Mouse (Mus musculus) midbrain, postnatal 0 days (tissue): ENCODE measurements around the gene Hormad1. TPM values are rescaled to one million over a fixed set of nuclear protein-coding genes. Genes with fewer than 3 reads are reported as not detected.

Experiments
- ATAC-seq: fragments of 200-750 bp; cut with Nextera tagmentation; 2 replicates; pipeline ENCODE4 v1.8.0; 2017; ENCODE audit warnings: moderate number of reproducible peaks, mild to moderate bottlenecking, moderate TSS enrichment, moderate library complexity; ENCODE audit not compliant: low FRiP score
- DNase-seq: peaks from one replicate; pipeline ENCODE4 v3.0.0-alpha.2; 2015; ENCODE audit warnings: low spot score
- H3K27ac ChIP-seq: fragments of 300-500 bp; sonication (generic); 2 replicates; pipeline ENCODE4 v1.5.1; 2014; ENCODE audit warnings: low read depth, mild to moderate bottlenecking, low read length, mixed read lengths
- H3K27me3 ChIP-seq: fragments of 300-500 bp; sonication (generic); 2 replicates; pipeline ENCODE4 v1.6.1; 2014; ENCODE audit warnings: low read length, control low read depth, mixed read lengths; ENCODE audit not compliant: insufficient read depth
- H3K36me3 ChIP-seq: fragments of 300-500 bp; sonication (generic); 2 replicates; pipeline ENCODE4 v1.6.1; 2014; ENCODE audit warnings: low read length, control low read depth, mixed read lengths; ENCODE audit not compliant: insufficient read depth
- H3K4me1 ChIP-seq: fragments of 300-500 bp; sonication (generic); 2 replicates; pipeline ENCODE4 v1.6.1; 2014; ENCODE audit warnings: mild to moderate bottlenecking, control low read depth, antibody characterized with exemption, low read length, mixed read lengths; ENCODE audit not compliant: insufficient read depth
- H3K4me2 ChIP-seq: fragments of 300-500 bp; sonication (generic); 2 replicates; pipeline ENCODE4 v1.6.1; 2014; ENCODE audit warnings: low read depth, mild to moderate bottlenecking, low read length, mixed read lengths; ENCODE audit not compliant: poor library complexity, severe bottlenecking
- H3K4me3 ChIP-seq: fragments of 300-500 bp; sonication (generic); 2 replicates; pipeline ENCODE4 v1.5.1; 2014; ENCODE audit warnings: low read depth, mild to moderate bottlenecking, low read length, moderate library complexity
- H3K9ac ChIP-seq: fragments of 300-500 bp; sonication (generic); replicated peaks from 2 replicates; pipeline ENCODE4 v1.6.1; 2014; ENCODE audit warnings: mild to moderate bottlenecking, low read length, moderate library complexity, mixed read lengths; ENCODE audit not compliant: poor library complexity, severe bottlenecking
- H3K9me3 ChIP-seq: fragments of 300-500 bp; sonication (generic); 2 replicates; pipeline ENCODE4 v1.6.1; 2016; ENCODE audit warnings: low read length, control low read depth
- CTCF ChIP-seq: IDR thresholded peaks from 2 replicates; pipeline ENCODE4 v1.5.1; 2016; ENCODE audit warnings: antibody characterized with exemption, mild to moderate bottlenecking
- WGBS: fragments of 180-500 bp; shearing (Covaris S2); extraction: QIAGEN DNeasy Blood & Tissue Kit; methylation state at CpG from one replicate; pipeline ENCODE4 v1.1.7; 2014; 5-methylcytosine and 5-hydroxymethylcytosine counted together
- polyA plus RNA-seq: library from polyadenylated mRNA; unstranded; fragments of >200 nt; fragmentation: Nextera tagmentation; extraction: Ambion mirVana; gene quantifications from 2 replicates; pipeline ENCODE4 v1.2.1, GENCODE M21; 2015
- total RNA-seq: library from RNA; depleted of rRNA; stranded (reverse); fragments of >200 nt; gene quantifications from 2 replicates; pipeline ENCODE4 v1.2.3, GENCODE M21; 2014

Hormad1 gene
- total and polyA plus RNA-seq, 2 experiments from 2014 or later: not detected

GRCm38 (mm10) chr3:95520100-95520499, 39.4 kb upstream of the Hormad1 start:
- ATAC-seq: no peak

DNA sequence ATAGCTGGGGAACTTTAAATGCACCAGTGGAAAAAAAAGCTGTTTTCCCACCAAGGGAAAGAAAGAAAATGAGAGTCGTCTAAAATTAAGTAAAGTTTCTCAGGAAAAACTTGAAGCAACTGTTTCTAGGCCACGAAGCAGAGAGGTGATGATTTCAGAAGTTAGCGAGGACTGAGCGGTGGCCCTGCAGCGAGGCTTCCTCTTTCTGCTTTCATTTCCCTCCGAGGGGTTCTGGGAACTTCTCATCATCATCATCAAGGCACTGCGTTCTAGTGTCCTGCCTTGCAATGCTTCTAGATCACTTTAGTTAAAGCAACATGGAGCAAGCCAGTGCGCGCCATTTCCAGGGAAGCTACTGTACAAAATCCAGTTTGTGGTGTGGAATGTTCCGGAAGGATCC, 38.3 kb upstream of the Hormad1 start:
- TF ChIP-seq CTCF: no peak
- H3K4me3 ChIP-seq: no peak overlapping the region
- H3K36me3 ChIP-seq: no peaks in the 10 kb centered on the region
- WGBS: 88% methylated on average over 10 of the region's 10 CpGs
- H3K27me3 ChIP-seq: no peaks in the 10 kb centered on the region
- no peaks in the 10 kb centered on the region for H3K4me1 ChIP-seq
- no peaks in the 10 kb centered on the region for H3K9me3 ChIP-seq
- H3K9ac ChIP-seq: no peak overlapping the region
- H3K27ac ChIP-seq: no peak overlapping the region
- H3K4me2 ChIP-seq: no peak overlapping the region
- ATAC-seq (no peak), DNase-seq (no peak)

More at GRCm38 (mm10) chr3:95520100-95520499, 39.4 kb upstream of the Hormad1 start:
- Histone ChIP-seq H3K4me2 (no peak overlapping the region), H3K9ac (no peak overlapping the region), H3K4me3 (no peak overlapping the region), H3K36me3 (no peaks in the 10 kb centered on the region), H3K4me1 (no peaks in the 10 kb centered on the region), H3K27ac (no peak overlapping the region), H3K9me3 (no peaks in the 10 kb centered on the region), H3K27me3 (no peaks in the 10 kb centered on the region)
- no peak for DNase-seq
- no peak for TF ChIP-seq CTCF
- 95% methylated on average over 3 of the region's 3 CpGs for WGBS

GRCm38 (mm10) chr3:95523662-95524061, 35.8 kb upstream of the Hormad1 start:
- no peaks in the 10 kb centered on the region for H3K27me3 ChIP-seq
- no peak overlapping the region for H3K9ac ChIP-seq
- H3K4me2 ChIP-seq: no peak overlapping the region
- no peak for DNase-seq
- H3K9me3 ChIP-seq: no peaks in the 10 kb centered on the region
- H3K36me3 ChIP-seq: no peaks in the 10 kb centered on the region
- ATAC-seq: no peak
- TF ChIP-seq CTCF: no peak
- H3K27ac ChIP-seq: no peak overlapping the region
- no peaks in the 10 kb centered on the region for H3K4me1 ChIP-seq
- WGBS: 76% methylated on average over 3 of the region's 3 CpGs
- H3K4me3 ChIP-seq: no peak overlapping the region

DNA sequence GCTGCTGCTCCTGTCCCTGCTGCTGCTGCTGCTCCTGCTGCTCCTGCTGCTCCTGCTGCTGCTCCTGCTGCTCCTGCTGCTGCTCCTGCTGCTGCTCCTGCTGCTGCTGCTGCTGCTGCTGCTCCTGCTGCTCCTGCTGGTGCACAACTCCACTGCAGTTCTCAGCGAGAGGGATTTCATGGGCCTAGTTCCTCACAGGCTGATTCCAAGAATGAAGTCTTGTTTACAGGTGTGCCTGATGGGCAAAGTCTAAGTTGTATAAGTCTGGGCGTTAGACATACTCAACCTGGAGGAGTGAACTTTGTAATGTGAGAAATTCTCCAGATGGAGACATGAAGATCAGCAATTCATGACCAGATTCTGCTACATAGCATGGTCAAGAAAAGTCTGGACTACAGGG, 34.8 kb upstream of the Hormad1 start:
- DNase-seq (no peak), ATAC-seq (no peak)
- TF ChIP-seq CTCF: no peak
- Histone ChIP-seq H3K27me3 (no peaks in the 10 kb centered on the region), H3K4me2 (no peak overlapping the region), H3K4me3 (no peak overlapping the region), H3K27ac (no peak overlapping the region), H3K36me3 (no peaks in the 10 kb centered on the region), H3K4me1 (no peaks in the 10 kb centered on the region), H3K9me3 (no peaks in the 10 kb centered on the region), H3K9ac (no peak overlapping the region)
- WGBS: 67% methylated on average over 2 of the region's 2 CpGs

DNA sequence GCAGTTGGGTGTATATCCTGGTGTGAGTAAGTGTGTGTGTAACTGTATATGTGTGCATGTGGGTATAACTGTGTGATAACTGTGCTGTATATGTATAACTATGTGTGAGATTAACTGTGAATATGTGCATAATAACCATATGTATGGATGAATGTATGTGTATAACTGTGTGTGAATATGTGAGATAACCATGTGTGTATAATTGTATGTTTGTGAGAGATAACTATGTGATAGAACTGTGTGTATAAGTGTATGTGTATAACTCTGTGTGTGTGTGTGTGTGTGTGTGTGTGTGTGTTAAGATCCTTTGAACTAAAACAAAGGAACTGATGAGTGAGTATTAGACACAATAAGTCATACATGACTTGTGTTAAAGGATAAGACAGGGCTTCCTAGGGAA, 33.4 kb upstream of the Hormad1 start:
- H3K9me3 ChIP-seq: no peaks in the 10 kb centered on the region
- ATAC-seq (no peak), DNase-seq (no peak)
- H3K36me3 ChIP-seq: no peaks in the 10 kb centered on the region
- H3K4me3 ChIP-seq: no peak overlapping the region
- no peak overlapping the region for H3K9ac ChIP-seq
- no peaks in the 10 kb centered on the region for H3K4me1 ChIP-seq
- TF ChIP-seq CTCF: no peak
- no peaks in the 10 kb centered on the region for H3K27me3 ChIP-seq
- H3K27ac ChIP-seq: no peak overlapping the region
- no peak overlapping the region for H3K4me2 ChIP-seq

- Histone ChIP-seq H3K4me1 (no peaks in the 10 kb centered on the region), H3K27ac (no peak within 1 kb of the TSS), H3K27me3 (no peaks in the 10 kb centered on the region), H3K9me3 (no peaks in the 10 kb centered on the region), H3K9ac (no peak within 1 kb of the TSS), H3K36me3 (no peaks in the 10 kb centered on the region), H3K4me2 (no peak within 1 kb of the TSS), H3K4me3 (no peak within 1 kb of the TSS)
- 89% methylated on average over 8 of the region's 8 CpGs for WGBS
- TF ChIP-seq CTCF: no peak
- no peak for ATAC-seq
- DNase-seq: no peak
Observed at GRCm38 (mm10) chr3:95526622-95527211, 32.8 kb upstream of the Hormad1 start, which contains the start of gene Ctss. TSS of gene Ctss (plus strand) at chr3:95526786.
